Mouse (Mus musculus) hindbrain, embryonic 16.5 days (tissue): ENCODE measurements at regions not wholly inside any gene's neighbourhood (a gene's known extent, or its start where the extent isn't known, plus 50 kb on each side); places are given as distances from the start of the nearest gene placed in this dataset. TPM values are rescaled to one million over a fixed set of nuclear protein-coding genes. Genes with fewer than 3 reads are reported as not detected.

Source experiments
- ATAC-seq: fragments of 200-750 bp; cut with Nextera tagmentation; 2 replicates; pipeline ENCODE4 v1.8.0; 2017; ENCODE audit warnings: moderate TSS enrichment, moderate library complexity
- H3K27ac ChIP-seq: fragments of 300-500 bp; sonication (generic); 2 replicates; pipeline ENCODE4 v1.5.1; 2014; ENCODE audit warnings: low read depth, mild to moderate bottlenecking, control low read depth, low read length, moderate library complexity
- H3K27me3 ChIP-seq: fragments of 300-500 bp; sonication (generic); replicated peaks from 2 replicates; pipeline ENCODE4 v1.6.1; 2014; ENCODE audit warnings: low read length; ENCODE audit not compliant: control insufficient read depth, insufficient read depth
- H3K36me3 ChIP-seq: fragments of 300-500 bp; sonication (generic); 2 replicates; pipeline ENCODE4 v1.6.1; 2014; ENCODE audit warnings: mild to moderate bottlenecking, low read length, moderate library complexity, mixed read lengths; ENCODE audit not compliant: control insufficient read depth, insufficient read depth
- H3K4me1 ChIP-seq: fragments of 300-500 bp; sonication (generic); 2 replicates; pipeline ENCODE4 v1.6.1; 2014; ENCODE audit warnings: low read depth, low read length; ENCODE audit not compliant: control insufficient read depth, insufficient read depth
- H3K4me2 ChIP-seq: fragments of 300-500 bp; sonication (generic); 2 replicates; pipeline ENCODE4 v1.6.1; 2014; ENCODE audit warnings: mild to moderate bottlenecking, low read length, control low read depth, moderate library complexity
- H3K4me3 ChIP-seq: fragments of 300-500 bp; sonication (generic); 2 replicates; pipeline ENCODE4 v1.5.1; 2014; ENCODE audit warnings: mild to moderate bottlenecking, low read length, control low read depth, moderate library complexity
- H3K9ac ChIP-seq: fragments of 300-500 bp; sonication (generic); 2 replicates; pipeline ENCODE4 v1.6.1; 2014; ENCODE audit warnings: low read depth, mild to moderate bottlenecking, control low read depth, low read length, moderate library complexity
- H3K9me3 ChIP-seq: fragments of 300-500 bp; sonication (generic); 2 replicates; pipeline ENCODE4 v1.6.1; 2014; ENCODE audit warnings: mild to moderate bottlenecking, low read length, moderate library complexity; ENCODE audit not compliant: control insufficient read depth
- WGBS: fragments of 180-500 bp; shearing (Covaris S2); extraction: QIAGEN DNeasy Blood & Tissue Kit; methylation state at CpG from one replicate; pipeline ENCODE4 v1.1.7; 2014; 5-methylcytosine and 5-hydroxymethylcytosine counted together
- microRNA-seq: library from miRNA; unstranded; fragments of <30 nt; microRNA quantifications from one replicate; pipeline ENCODE4, GENCODE M21; 2017

DNA sequence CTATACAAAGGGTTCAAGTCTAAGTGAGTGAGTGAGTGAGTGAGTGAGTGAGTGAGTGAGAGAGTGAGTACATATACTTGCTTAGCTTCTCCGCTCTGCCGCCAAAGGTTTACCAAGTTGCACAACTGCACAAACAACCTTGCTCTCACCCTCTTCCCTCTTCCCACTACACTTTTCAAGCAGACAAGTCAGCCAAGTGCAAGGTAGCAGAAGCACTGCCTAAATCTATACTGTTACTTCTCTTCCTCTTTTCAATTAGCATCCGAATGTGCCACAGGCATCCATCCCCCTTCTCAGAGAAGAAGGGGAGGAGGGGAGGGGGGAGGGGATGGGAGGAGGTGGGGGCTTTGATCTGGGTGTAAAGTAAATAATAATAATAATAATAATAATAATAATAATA, 80.4 kb upstream of the Paip1 start:
- Histone ChIP-seq H3K27ac (no peak overlapping the region), H3K27me3 (no peaks in the 10 kb centered on the region), H3K9ac (no peak overlapping the region), H3K4me3 (no peak overlapping the region), H3K9me3 (no peaks in the 10 kb centered on the region), H3K4me2 (no peak overlapping the region), H3K4me1 (no peaks in the 10 kb centered on the region), H3K36me3 (no peaks in the 10 kb centered on the region)
- ATAC-seq = no peak
- 93% methylated on average over 3 of the region's 3 CpGs for WGBS

DNA sequence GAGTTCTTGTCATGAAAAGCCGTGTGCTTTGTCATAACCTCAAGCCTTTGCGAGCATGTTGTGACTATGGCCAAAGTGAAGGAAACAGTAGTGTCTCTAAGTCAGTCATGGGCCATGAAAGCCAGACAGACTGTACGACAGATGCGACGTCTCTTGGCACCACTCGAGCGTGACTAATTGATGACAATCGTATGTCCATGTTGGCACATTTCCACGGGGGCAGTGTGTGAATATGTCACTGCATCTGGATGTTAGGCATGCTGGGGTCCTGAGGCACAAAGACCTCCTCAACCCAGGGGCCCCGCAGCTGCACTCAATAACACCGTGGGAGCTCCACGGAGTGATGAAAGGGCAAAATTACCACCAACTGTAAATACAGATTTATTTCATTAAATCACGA, 77.1 kb upstream of the Paip1 start:
- no peaks in the 10 kb centered on the region for H3K4me1 ChIP-seq
- no peak overlapping the region for H3K4me3 ChIP-seq
- no peaks in the 10 kb centered on the region for H3K9me3 ChIP-seq
- no peak overlapping the region for H3K27ac ChIP-seq
- ATAC-seq = peak; percentile 73
- H3K4me2 ChIP-seq = no peak overlapping the region
- no peak overlapping the region for H3K9ac ChIP-seq
- no peaks in the 10 kb centered on the region for H3K27me3 ChIP-seq
- WGBS = 28% methylated on average over 13 of the region's 13 CpGs
- H3K36me3 ChIP-seq = peaks cover 16% of the 10 kb centered on the region

DNA sequence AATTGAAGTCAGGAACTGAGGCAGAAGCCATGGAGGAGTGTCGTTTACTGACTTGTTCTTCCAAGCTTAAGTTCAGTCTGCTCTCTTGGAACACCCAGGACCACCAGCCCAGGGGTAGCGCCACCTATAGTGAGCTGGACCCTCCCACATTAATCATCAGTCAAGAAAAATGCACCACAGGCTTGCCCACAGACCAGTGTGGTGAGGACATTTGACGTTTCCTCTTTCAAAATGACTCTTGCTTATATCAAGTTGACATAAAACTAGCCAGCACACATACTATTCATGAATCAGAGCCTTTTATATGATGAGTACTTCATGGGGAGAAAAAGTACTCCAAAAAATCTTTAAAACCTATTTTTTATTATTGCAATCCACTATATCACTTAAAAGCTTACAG, 69.7 kb upstream of the Paip1 start:
- WGBS = 89% methylated on average over 3 of the region's 3 CpGs
- Histone ChIP-seq H3K4me2 (no peak overlapping the region), H3K36me3 (peaks cover 26% of the 10 kb centered on the region), H3K27me3 (no peaks in the 10 kb centered on the region), H3K27ac (no peak overlapping the region), H3K9me3 (no peaks in the 10 kb centered on the region), H3K4me1 (no peaks in the 10 kb centered on the region), H3K9ac (no peak overlapping the region), H3K4me3 (no peak overlapping the region)
- no peak for ATAC-seq

DNA sequence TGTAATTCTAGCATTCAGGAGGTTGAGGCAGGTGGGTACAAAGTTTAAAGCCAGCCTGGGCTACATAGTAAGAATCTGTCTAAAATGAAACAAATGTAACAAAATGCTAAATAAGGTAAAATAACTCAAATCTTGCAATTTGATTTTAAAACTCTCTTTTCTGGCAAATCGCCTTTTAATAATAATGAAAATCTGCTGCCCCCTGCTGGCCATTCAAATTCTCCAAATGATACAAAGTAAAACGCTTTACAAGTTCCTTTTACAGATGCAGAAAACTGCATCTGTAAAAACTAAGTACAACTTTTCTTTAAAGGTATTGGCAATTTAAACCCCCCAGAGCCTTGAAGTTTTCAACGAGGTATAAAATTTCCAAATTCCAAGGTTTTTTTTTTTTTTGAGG, 65.0 kb upstream of the Paip1 start:
- H3K4me2 ChIP-seq = no peak overlapping the region
- H3K27me3 ChIP-seq = no peaks in the 10 kb centered on the region
- peaks cover 8% of the 10 kb centered on the region for H3K36me3 ChIP-seq
- WGBS = 66% methylated on average over 3 of the region's 3 CpGs
- H3K4me3 ChIP-seq = no peak overlapping the region
- no peak overlapping the region for H3K27ac ChIP-seq
- no peaks in the 10 kb centered on the region for H3K9me3 ChIP-seq
- no peak for ATAC-seq
- no peak overlapping the region for H3K9ac ChIP-seq
- H3K4me1 ChIP-seq = no peaks in the 10 kb centered on the region

DNA sequence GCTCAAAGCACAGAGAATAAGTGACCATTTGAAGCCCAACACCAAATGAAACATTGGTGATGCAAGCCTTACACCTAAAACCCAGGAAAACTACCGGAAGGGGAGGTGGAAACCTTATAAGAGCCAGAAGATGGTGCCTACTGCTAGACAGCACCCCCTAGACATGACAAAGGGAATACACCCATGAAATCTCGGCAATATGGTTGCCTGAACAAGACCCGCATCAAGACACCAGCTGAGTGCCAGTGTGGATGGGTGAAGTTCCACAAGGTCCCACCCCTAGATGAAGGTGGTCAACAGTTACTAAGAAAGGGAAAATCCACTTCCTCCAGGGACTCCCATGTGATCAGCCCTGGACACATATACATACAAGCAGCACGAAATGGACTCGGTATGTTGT, 64.2 kb upstream of the Paip1 start:
- Histone ChIP-seq H3K9ac (no peak overlapping the region), H3K4me3 (no peak overlapping the region), H3K36me3 (peaks cover 12% of the 10 kb centered on the region), H3K9me3 (no peaks in the 10 kb centered on the region), H3K4me2 (no peak overlapping the region), H3K27ac (no peak overlapping the region), H3K27me3 (no peaks in the 10 kb centered on the region), H3K4me1 (no peaks in the 10 kb centered on the region)
- no peak for ATAC-seq
- WGBS = 94% methylated on average over 5 of the region's 5 CpGs

DNA sequence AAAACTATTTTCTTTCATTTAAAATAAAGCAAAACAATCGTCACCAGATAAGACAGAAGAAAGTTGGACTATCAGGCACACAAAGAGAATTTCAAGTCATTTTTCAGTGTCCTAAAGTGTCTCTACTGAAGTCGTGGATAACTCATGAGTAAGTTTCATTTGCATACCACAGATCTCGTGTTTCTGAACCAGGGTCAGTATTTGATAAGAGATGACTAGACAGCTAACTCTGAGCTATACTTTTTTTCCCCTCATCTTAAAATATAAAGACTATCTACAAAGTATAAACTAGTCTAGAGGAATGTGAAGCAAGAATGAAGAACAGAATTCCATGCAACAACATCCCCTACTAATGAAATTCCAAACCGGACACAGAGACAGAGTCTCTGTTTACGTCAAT, 60.9 kb upstream of the Paip1 start:
- ATAC-seq = no peak
- H3K36me3 ChIP-seq = peaks cover 8% of the 10 kb centered on the region
- no peak overlapping the region for H3K4me3 ChIP-seq
- H3K9ac ChIP-seq = no peak overlapping the region
- no peak overlapping the region for H3K4me2 ChIP-seq
- no peaks in the 10 kb centered on the region for H3K4me1 ChIP-seq
- 94% methylated on average over 5 of the region's 5 CpGs for WGBS
- no peaks in the 10 kb centered on the region for H3K9me3 ChIP-seq
- H3K27ac ChIP-seq = no peak overlapping the region
- H3K27me3 ChIP-seq = no peaks in the 10 kb centered on the region

DNA sequence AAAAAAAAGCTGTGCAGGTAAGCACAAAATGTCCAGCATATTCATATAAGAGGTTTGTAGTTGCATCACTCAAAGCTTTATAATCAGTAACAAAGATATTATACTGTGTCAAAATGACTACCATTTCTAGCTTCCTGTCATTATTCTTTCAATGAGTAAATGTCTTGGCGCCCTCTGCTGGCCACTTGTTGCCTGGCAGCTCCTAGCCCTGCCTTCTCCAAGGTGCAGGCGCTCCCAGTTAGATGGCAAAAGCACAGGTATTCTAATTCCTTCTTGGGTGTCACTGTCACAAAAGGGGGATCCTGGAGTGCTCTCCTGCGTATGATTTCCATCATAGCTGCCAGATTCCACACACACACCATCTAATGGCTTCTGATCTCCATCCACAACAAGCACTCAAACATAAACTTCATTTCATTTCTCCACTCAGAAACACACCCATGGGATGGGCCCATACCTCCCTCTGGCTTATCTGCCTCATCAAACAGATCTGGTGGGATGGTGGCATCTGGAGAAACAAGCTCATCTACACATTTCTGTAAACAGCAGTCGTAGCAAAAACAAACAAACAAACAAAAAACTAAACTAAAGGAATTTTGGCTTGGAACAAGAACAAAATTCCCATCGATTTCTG, 49.9 kb upstream of the Paip1 start:
- Histone ChIP-seq H3K9me3 (no peaks in the 10 kb centered on the region), H3K9ac (no peak overlapping the region), H3K27me3 (no peaks in the 10 kb centered on the region), H3K4me3 (no peak overlapping the region), H3K4me2 (no peak overlapping the region), H3K36me3 (peaks cover 13% of the 10 kb centered on the region), H3K4me1 (no peaks in the 10 kb centered on the region), H3K27ac (no peak overlapping the region)
- 53% methylated on average over 5 of the region's 5 CpGs for WGBS
- ATAC-seq = 0 out of 2 replicates have a peak, but pooled peaks have one; percentile 27

Small RNAs in the stretch of these regions (microRNA-seq; reads per million reads assigned to microRNA genes)
- not detected for gene Gm44488
